Mouse (Mus musculus): ENCODE measurements around the gene Marveld2. TPM values are rescaled to one million over a fixed set of nuclear protein-coding genes. Genes with fewer than 3 reads are reported as not detected.

Marveld2 gene
- total RNA-seq, 1 experiment from 2014 or later = 1.7 TPM

DNA sequence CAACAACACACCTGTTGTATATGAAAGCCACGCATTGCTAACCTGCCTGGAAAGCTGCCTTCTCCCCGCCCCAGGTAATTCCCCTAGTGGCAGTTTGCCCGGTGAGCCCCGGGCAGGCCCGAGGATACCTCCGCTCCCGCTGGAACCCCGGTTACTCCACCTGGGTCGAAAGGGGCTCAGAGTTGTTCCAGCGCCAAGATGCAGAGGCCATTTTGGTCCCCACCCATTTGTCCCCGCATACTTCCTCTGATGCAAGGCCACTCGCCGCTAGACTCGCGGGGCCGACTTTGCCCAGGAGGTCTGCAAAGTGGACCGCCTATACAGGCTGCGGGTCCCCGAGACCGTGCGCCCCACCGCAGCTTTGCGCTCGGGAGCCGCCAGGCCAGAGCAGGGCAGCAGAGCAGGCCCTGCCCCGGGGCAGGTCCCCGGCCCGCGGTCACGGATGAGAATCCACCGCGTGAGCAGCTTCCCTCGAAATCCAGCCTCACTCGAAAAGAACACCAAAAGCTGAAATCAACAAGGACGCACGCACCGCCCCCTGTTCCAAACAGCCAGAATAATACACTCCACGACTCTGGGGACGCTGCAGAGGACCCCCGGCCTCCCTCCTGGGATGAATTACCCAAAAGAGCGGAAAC is 65.3 kb downstream of the Marveld2 start:
- ATAC-seq (replicated peaks; ENCODE audit: low read depth, poor library complexity, severe bottlenecking) = peak; percentile 52

DNA sequence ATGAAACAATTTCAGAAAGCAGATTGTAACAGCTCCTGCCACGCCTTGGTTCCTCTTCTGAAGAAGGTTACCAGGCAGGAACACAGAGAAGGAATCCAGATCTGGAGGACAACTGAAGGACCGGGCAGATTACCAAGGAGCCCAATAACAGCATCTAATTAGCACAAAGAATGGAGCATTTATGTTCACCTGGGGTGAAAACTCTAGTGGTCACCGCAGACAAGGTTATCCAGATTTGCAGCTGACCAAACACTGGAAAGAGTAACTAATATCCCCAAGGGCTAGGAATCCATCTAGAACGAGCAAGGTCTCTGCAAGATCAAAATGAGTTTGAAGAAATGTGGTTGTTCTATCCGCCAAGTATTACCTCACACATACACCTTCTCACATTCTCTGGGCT is 69.5 kb downstream of the Marveld2 start:
- no peak for ATAC-seq (replicated peaks; ENCODE audit: low read depth, poor library complexity, severe bottlenecking)

Other genes starting within 250 kb of the Marveld2 start
- not detected in 2 replicates for gene Naip1, start 164.1 kb downstream of the Marveld2 start, total RNA-seq (2017)
- 54.2 and 85.3 TPM in 2 replicates for gene Gtf2h2, start 124.4 kb downstream of the Marveld2 start, total RNA-seq (2017)
- not detected in 2 replicates for gene Ocln, start 64.3 kb downstream of the Marveld2 start, total RNA-seq (2017)
- 290 and 309 TPM in 2 replicates for gene Ak6, start 34.0 kb upstream of the Marveld2 start, total RNA-seq (2017)
- 35.2 and 46.3 TPM in 2 replicates for gene Rad17, start 34.1 kb upstream of the Marveld2 start, total RNA-seq (2017)
- 25.9 and 47.9 TPM in 2 replicates for gene Taf9, start 34.6 kb upstream of the Marveld2 start, total RNA-seq (2017)
- 9.2 and 10.9 TPM in 2 replicates for gene Ccdc125, start 52.7 kb upstream of the Marveld2 start, total RNA-seq (2017)
- gene Cdk7, start 114.0 kb upstream of the Marveld2 start, total RNA-seq (2017) = 44.8 and 46.2 TPM in 2 replicates
- 59.3 and 61.7 TPM in 2 replicates for gene Mrps36, start 127.7 kb upstream of the Marveld2 start, total RNA-seq (2017)
- 60.8 and 70.5 TPM in 2 replicates for gene Cenph, start 158.9 kb upstream of the Marveld2 start, total RNA-seq (2017)
- 152 and 167 TPM in 2 replicates for gene Ccnb1, start 169.6 kb upstream of the Marveld2 start, total RNA-seq (2017)
- 72.3 and 119 TPM in 2 replicates for gene Slc30a5, start 216.5 kb upstream of the Marveld2 start, total RNA-seq (2017)

Data from common myeloid progenitor, adult 5-6 weeks (primary cell).